Mouse (Mus musculus) cortical plate, adult 2 months (tissue): ENCODE measurements around the gene Sit1. TPM values are rescaled to one million over a fixed set of nuclear protein-coding genes. Genes with fewer than 3 reads are reported as not detected.
"Not testable (repeated sequence)": the region's sequence is repeated elsewhere in the genome, so short reads cannot be mapped to it uniquely, and the experiment has no call there.

Experiments used
- H3K27ac ChIP-seq: fragments of 200-500 bp; 2 replicates; pipeline ENCODE4 v1.5.1; 2012; ENCODE audit warnings: low read length, control low read depth, inconsistent platforms; ENCODE audit not compliant: insufficient read depth
- H3K4me1 ChIP-seq: fragments of 200-500 bp; 2 replicates; pipeline ENCODE4 v1.6.1; 2011; ENCODE audit warnings: low read length; ENCODE audit not compliant: control insufficient read depth, insufficient read depth
- H3K4me3 ChIP-seq: fragments of 200-500 bp; 2 replicates; pipeline ENCODE4 v1.5.1; 2011; ENCODE audit warnings: mild to moderate bottlenecking, low read length, control low read depth; ENCODE audit not compliant: insufficient read depth
- CTCF ChIP-seq: fragments of 200-500 bp; IDR thresholded peaks from 2 replicates; pipeline ENCODE4 v1.5.1; 2011; ENCODE audit warnings: mild to moderate bottlenecking, control low read depth, low read length; ENCODE audit not compliant: insufficient read depth; ENCODE audit errors: extremely low read depth
- POLR2A ChIP-seq: fragments of 200-500 bp; IDR thresholded peaks from 2 replicates; pipeline ENCODE4 v1.6.1; 2011; ENCODE audit warnings: mild to moderate bottlenecking, low read length, control low read depth; ENCODE audit not compliant: insufficient read depth; ENCODE audit errors: extremely low read depth
- polyA plus RNA-seq: library from polyadenylated mRNA; depleted of rRNA; stranded (reverse); fragments of >200 nt; gene quantifications from 2 replicates; pipeline ENCODE4 v1.2.3, GENCODE M21; 2012

Sit1 gene
- polyA plus RNA-seq, 1 experiment: not detected

- no peaks in the 10 kb centered on the region for H3K4me1 ChIP-seq
- H3K27ac ChIP-seq: peak within 1 kb of the TSS; percentile 25; the same call in 1 of the 2 replicates
- TF ChIP-seq POLR2A: no peak
- peak within 1 kb of the TSS; percentile 80 for H3K4me3 ChIP-seq
Measured at GRCm38 (mm10) chr4:43492821-43493185, 9.3 kb upstream of the Sit1 start, which contains the start of gene Ccdc107. Gene Ccdc107, plus strand, starts transcription at chr4:43492900.

GRCm38 (mm10) chr4:43492101-43492820 lies 8.7 kb upstream of the Sit1 start:
- TF ChIP-seq CTCF: no peak
- Histone ChIP-seq H3K4me1 (no peaks in the 10 kb centered on the region), H3K4me3 (no peak overlapping the region), H3K27ac (no peak overlapping the region)

GRCm38 (mm10) chr4:43490801-43491200 lies 7.3 kb upstream of the Sit1 start:
- TF ChIP-seq CTCF (no peak), POLR2A (no peak)
- H3K4me3 ChIP-seq: no peak overlapping the region
- H3K27ac ChIP-seq: no peak overlapping the region
- no peaks in the 10 kb centered on the region for H3K4me1 ChIP-seq

GRCm38 (mm10) chr4:43489611-43490010 lies 6.1 kb upstream of the Sit1 start:
- Histone ChIP-seq H3K4me3 (no peak overlapping the region), H3K27ac (no peak overlapping the region)
- TF ChIP-seq POLR2A (no peak), CTCF (no peak)

GRCm38 (mm10) chr4:43485666-43486065 lies 2.1 kb upstream of the Sit1 start:
- not testable (repeated sequence) for H3K27ac ChIP-seq, H3K4me1 ChIP-seq, H3K4me3 ChIP-seq

More at GRCm38 (mm10) chr4:43489611-43490010, 6.1 kb upstream of the Sit1 start:
- no peaks in the 10 kb centered on the region for H3K4me1 ChIP-seq

GRCm38 (mm10) chr4:43482591-43482990 lies 943 bp downstream of the Sit1 start:
- TF ChIP-seq CTCF (no peak), POLR2A (no peak)
- no peak overlapping the region for H3K27ac ChIP-seq
- H3K4me1 ChIP-seq: no peaks in the 10 kb centered on the region
- no peak overlapping the region for H3K4me3 ChIP-seq

GRCm38 (mm10) chr4:43481894-43482456 lies 1.6 kb downstream of the Sit1 start:
- Histone ChIP-seq H3K4me3 (no peak overlapping the region), H3K27ac (no peak overlapping the region), H3K4me1 (no peaks in the 10 kb centered on the region)
- TF ChIP-seq POLR2A: no peak
- TF ChIP-seq CTCF: no peak

- TF ChIP-seq POLR2A (no peak), CTCF (no peak)
- Histone ChIP-seq H3K4me3 (no peak overlapping the region), H3K4me1 (no peaks in the 10 kb centered on the region), H3K27ac (no peak overlapping the region)
Measured at GRCm38 (mm10) chr4:43480985-43481384, 2.5 kb downstream of the Sit1 start.

GRCm38 (mm10) chr4:43478906-43479832 lies 4.4 kb downstream of the Sit1 start:
- Histone ChIP-seq H3K4me3 (no peak overlapping the region; the same call in 1 of the 2 replicates), H3K4me1 (no peaks in the 10 kb centered on the region), H3K27ac (no peak overlapping the region)
- peak; percentile 35; the same call in 1 of the 2 replicates for TF ChIP-seq CTCF
- no peak for TF ChIP-seq POLR2A

GRCm38 (mm10) chr4:43478534-43478858 lies 5.0 kb downstream of the Sit1 start:
- Histone ChIP-seq H3K4me3 (peak overlapping the region; percentile 25), H3K27ac (no peak overlapping the region), H3K4me1 (no peaks in the 10 kb centered on the region)
- no peak for TF ChIP-seq CTCF
- TF ChIP-seq POLR2A: no peak
